Mouse (Mus musculus) brain, embryonic 14.5 days (tissue): ENCODE data around the gene Tfap2e. TPM values are rescaled to one million over a fixed set of nuclear protein-coding genes. Genes with fewer than 3 reads are reported as not detected.
A peak's percentile ranks its signal among the peaks of the same experiment; 100 is the strongest.

Experiments used
- DNase-seq: peaks from one replicate; pipeline ENCODE4 v3.0.0-alpha.2; 2011; ENCODE audit warnings: low read depth
- CTCF ChIP-seq: fragments of 200-500 bp; IDR thresholded peaks from 2 replicates; pipeline ENCODE4 v1.5.1; 2012; ENCODE audit warnings: inconsistent platforms, mild to moderate bottlenecking, moderate library complexity, borderline replicate concordance; ENCODE audit not compliant: insufficient read depth, insufficient read length; ENCODE audit errors: extremely low read depth
- POLR2A ChIP-seq: fragments of 200-500 bp; IDR thresholded peaks from 2 replicates; pipeline ENCODE4 v1.6.1; 2012; ENCODE audit warnings: mild to moderate bottlenecking, inconsistent platforms, borderline replicate concordance; ENCODE audit not compliant: poor library complexity, insufficient read depth, insufficient read length, severe bottlenecking; ENCODE audit errors: extremely low read depth
- polyA plus RNA-seq: library from polyadenylated mRNA; depleted of rRNA; stranded (reverse); fragments of >200 nt; gene quantifications from 2 replicates; pipeline ENCODE4 v1.2.3, GENCODE M21; 2012

Gene Tfap2e
- polyA plus RNA-seq, 1 experiment, result 3.2 TPM

DNA sequence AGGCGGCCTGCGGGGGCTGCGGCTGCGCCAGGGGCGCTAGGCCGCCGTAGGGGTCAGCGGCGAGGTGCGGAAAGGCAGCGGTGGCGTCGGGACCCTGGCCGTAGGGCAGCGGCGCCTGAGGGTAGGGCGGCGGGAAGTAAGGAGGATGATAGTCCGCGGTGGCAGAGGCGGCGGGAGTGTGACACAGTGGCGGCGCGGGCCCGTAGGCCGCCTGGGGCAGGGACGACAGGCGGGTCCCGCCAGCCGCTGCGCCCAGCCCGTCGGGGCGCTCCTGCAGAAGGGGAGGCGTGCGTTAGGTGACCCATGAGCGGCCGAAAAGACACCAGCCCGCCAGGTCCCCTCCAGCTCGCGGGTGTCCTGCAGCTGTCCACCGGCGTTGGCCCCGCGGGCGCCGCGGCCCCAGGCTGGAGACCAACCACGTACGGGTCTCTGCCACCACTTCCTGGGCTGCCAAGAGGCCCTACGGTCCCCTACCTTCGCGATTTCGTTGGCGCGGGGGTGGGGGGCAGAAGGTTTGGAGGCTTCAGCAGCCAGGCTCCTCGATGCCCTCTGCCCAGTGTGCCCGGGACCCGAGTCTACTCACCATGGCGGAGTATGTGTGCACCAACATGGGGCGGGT, 549 bp downstream of the Tfap2e start:
- DNase-seq, result no peak
- no peak for TF ChIP-seq POLR2A
- no peak for TF ChIP-seq CTCF

DNA sequence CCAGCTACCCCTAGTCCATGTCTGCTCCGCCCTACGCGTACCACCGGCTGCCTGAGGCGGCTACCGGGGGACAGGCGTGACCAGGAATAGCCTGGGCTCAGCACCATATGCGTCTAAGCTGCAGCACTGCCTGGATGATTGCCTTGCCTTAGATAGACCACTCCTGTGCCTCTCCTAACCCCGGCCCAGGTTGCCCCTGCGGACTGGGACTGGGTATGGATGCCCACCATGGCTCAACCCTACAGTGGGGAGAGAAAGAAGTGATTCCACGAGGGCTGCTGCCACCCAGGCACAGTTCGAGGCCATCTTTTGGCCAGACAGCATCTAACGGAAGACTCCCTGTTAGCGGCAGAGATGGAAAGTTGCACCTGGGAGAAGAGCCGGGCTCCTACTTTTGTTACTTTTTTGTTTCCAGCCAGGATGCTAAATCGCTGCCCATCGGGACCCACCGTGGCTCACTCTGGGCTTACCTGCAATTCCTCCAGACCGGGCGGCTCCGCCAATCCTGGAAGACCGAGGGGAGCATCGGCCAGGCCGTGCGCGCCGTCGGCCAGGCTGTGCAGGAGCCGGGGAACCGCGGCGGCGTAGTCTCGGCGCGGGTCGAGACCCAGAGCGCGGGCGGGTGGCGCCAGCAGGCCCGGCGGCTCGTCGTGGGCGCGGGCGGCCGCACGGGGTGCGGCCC, 1.2 kb downstream of the Tfap2e start:
- DNase-seq, result no peak
- no peak for TF ChIP-seq CTCF
- TF ChIP-seq POLR2A, result no peak

DNA sequence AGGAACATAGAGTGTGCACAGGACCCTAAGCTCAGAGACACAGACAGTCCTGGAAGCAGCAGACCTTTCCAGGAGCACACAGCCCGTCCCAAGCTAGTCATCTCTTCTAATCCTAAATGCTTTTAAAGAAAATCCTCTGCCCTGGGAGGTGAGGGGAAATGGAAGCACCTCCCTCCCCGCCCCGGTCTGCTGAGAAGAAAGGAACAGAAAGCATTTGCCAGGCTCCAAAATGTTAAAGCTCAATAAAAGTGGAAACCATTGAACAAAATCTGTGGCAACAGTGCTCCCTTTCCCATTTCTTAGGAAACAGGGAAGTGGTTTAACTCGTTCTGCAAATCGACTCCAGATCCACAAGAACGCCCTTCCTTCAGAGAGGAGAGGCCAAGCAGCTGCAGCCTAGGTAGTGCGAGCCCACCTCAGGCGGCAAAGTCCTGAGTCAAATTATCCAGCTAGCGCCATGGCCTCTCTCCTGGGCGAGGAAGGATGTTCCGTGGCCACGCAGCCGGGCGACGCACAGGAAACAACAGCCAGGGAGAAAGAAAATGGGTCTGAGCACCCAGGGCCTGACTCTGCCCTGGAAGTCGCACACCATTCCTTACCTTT, 1.9 kb downstream of the Tfap2e start:
- TF ChIP-seq CTCF (no peak), POLR2A (no peak)
- DNase-seq, result no peak

DNA sequence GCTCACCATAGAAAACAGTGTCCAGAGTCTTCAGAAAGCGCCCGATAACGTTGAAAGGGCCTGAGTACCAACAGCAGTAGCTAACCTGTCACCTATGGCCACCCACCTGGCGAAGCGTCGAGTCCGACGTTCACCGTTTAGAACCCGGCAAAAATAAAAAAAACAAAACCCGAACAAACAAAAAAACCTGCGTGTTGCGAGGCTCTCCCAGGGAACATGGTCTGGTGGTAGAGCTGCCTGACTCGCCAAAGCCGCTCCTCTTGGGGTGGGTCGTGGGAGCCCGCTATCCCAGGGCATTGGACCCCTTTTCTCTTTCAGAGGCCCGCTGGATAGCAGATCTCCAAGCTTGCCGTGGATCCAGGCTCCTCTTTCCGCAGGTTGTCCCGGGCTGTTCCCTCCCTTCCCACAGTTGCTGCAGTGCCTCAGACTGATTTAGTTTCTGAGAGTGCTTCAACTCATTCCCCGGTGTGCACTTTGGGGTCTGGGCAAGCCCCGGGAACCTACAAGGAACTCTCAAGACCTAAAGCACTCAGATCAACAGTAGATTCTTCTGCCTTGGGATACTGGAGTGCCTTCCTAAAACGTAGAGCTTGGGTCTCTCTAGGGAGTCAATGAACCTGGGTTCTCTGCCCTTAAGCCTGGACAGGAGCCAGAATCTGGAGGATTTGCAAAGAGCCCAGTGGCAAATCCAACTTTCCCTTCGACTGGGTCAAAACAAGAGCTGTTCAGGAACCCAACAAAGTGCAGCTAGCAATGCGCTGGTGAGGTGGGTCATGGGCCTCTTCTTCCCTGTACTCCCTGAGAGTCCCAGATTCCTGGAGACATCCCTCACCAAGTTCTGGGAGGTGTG, 3.3 kb downstream of the Tfap2e start:
- DNase-seq, result no peak
- TF ChIP-seq POLR2A (no peak), CTCF (no peak)

DNA sequence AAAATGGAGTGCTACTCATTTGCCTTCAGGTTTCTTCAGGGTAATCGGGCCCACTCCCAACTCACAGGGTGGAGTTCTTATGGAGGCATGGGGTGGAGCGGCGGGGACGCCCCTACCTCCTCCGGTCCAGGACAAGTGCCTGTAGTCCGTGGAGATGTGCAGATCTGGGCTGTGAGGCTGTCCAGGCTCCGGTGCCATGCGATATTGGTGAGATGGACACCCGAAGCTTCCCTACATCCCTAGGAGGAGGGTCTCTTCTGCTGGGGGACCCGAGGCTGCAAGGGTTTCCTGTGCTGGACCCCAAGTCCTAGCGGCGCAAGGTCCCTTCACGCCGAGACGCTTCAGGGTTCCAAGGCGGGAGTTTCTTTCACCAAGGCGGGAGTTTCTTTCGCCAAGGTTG, 3.9 kb downstream of the Tfap2e start:
- no peak for DNase-seq
- no peak for TF ChIP-seq POLR2A
- TF ChIP-seq CTCF, result no peak

DNA sequence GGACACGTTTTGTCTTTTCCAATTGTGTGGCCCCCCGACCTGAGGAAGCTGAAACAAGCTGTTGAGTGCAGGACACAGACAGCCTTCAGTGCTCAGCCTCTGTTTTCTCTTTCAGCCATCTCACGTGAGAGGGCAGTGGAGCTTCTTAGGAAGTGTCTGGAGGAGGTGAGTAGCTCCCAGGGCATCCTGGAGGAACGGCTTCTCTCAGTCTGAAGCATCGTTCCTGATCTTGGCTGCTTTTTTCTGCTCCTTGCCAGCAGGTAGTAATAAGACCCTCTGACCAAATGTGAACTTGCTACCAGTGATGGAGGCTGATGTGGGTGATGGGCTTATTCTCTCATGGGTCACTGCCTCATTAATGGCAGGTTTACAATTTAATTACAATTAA, 28.6 kb downstream of the Tfap2e start:
- TF ChIP-seq POLR2A (no peak), CTCF (no peak)
- no peak for DNase-seq

DNA sequence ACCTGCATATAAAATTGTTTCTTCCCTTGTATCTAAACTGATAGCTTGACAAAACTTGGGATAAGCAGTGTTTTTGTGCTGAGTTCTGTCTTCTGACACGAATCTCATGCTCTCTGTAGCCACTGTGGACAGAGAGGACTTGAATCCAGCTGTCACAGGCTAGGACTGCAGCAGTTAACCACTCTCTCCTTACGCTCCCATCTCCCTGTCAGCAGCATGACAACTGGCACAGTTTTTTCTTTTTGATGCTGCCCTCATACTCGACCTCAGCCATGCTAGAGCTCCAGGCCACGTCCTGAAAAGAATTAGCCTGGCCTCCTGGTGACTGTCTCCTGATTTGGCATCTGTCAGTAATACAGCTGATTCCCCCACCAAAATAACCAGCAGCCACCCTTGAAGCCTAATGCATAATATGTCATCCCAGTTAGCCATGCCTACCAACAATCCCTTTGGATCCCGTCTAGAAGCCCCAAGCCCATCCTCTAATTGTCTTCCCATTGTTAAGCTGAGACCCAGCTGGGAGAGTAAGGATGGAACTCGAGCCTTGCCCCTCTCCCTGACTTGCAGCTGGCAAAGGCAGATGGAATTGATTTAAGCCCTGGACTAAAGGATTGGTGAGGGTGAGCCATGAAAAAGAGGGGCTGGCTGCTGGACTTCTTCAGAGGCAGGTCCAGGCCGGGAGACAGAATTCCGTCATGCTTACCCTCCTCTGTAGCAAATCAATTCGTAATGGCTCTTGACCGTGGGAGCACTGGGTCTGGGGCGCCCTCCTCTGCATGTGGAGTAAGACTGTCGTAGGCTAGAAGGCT, 29.2 kb downstream of the Tfap2e start:
- peak; percentile 67 for DNase-seq
- TF ChIP-seq POLR2A (no peak), CTCF (no peak)

DNA sequence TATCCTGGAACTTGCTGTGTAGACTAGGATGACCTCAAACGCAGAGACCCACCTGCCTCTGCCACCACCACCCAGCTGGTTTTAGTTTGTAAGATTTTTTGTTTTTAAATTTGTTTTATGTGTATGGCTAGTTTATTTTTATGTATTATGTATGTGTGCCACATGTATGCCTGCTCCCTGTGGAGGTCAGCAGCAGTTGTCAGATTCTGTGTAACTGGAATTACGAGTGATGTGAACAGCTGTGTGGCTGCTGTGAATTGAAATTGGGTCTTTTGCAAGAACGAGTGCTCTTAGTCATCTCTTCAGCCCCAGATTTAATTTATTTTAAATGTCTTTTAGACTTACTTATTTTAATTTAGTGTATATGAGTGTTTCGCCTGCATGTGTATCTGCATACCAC, 39.1 kb downstream of the Tfap2e start:
- no peak for DNase-seq
- no peak for TF ChIP-seq POLR2A
- TF ChIP-seq CTCF, result no peak

DNA sequence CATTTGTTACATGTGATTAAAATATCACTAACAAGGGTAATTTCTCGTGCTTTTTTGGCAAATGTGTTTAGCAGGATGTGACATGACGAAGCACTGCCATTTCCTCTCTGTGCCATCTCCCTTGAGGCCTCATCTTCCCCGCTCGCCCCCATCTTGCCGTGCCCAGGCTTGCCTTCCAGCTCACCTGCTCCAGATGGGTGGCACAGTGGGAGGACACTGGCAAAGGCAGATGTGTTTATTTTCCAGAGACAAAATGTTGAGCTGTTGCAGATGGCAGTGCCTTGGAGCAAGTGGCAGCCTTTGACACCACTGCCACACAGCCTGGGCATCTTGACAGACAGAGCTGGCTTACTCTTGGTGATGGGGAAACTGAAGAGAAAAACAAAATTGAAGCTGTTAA, 43.0 kb downstream of the Tfap2e start:
- DNase-seq, result no peak
- no peak for TF ChIP-seq POLR2A
- no peak for TF ChIP-seq CTCF

DNA sequence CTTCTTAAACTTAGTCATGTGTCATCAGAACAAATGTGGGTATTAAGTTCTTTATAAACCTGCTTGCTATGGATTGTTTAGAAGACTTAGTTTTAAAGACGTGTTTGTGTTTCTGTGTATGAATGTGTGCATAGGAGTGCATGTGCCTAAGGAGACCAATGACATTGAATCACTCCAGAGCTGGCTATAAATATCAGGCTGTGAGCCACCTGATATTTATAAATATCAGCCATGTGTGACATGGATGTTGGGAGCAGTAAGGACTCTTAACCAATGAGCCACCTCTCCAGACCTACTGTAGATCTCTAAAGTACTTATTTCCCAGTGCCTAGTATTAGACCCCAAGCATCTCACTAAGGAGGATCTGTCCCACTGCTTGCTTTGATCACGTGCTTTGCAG, 46.6 kb downstream of the Tfap2e start:
- DNase-seq, result no peak
- TF ChIP-seq CTCF (no peak), POLR2A (no peak)

DNA sequence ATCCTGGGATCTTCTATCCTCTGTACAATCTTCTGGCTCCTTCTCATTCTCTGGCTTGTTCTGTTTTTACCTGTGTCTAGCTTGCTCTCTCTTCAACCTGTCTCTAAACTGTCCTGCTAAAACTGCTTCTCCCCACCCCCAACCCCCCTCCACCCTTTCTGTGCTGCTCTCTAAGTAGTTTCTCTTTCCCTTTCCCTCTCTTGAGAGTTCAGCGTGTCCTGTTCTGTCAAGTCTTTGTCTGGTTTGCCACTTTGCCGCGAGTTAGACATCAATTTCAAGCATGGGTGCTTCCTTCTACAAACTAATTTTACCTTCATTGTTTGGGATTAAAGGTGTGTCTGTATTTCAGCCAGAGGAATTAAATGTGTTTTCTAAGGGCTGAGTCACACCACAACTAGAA, 53.0 kb downstream of the Tfap2e start:
- no peak for TF ChIP-seq CTCF
- no peak for DNase-seq

DNA sequence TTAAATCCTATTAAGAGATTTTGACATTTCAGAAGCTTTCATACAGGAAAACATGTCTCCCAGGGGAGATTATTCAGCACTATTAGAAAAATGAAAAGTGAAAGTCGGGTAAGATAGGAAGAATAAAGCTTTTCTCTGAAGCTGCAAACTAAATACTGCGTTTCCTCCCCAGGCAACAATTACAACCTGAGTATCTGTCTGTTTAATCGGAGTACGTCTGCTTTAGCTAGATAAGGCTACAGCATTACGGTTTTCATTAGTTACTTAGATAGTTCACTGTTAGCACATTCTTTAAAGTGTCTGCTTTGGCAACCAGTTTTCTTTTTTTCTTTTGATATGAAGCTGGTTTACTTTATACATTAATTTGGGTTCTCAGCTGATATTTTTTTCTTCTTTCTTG, 53.7 kb downstream of the Tfap2e start:
- TF ChIP-seq POLR2A (no peak), CTCF (no peak)
- no peak for DNase-seq
